Mouse (Mus musculus): ENCODE data around the gene Hdac4. TPM values are rescaled to one million over a fixed set of nuclear protein-coding genes. Genes with fewer than 3 reads are reported as not detected.

The Hdac4 gene
- polyA plus RNA-seq, 1 experiment from 2014 or later = 21.9 TPM

DNA sequence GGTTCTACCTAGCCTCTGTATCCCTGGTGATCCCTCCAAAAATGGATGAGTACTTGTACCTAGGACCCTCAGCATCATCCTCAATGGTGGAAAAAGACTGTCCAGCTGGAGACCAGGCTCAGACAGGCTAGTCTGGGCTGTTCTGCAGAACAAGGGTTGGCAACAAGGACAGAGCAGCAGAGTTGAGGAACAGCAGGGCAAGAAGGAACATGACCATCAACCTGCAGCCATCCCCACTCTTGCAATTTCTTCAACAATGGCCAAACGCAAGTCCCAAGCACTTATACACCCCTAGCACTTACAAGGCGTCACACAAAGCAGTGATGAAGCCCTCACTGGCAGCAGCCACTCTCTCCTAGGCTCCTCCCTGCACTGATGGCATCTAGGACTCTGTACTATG lies 108.2 kb downstream of the Hdac4 start:
- no peak overlapping the region for H3K4me3 ChIP-seq (ENCODE audit: low read depth, low read length)
- no peaks in the 10 kb centered on the region for H3K4me1 ChIP-seq (ENCODE audit: control insufficient read depth, insufficient read depth, low read length)
- ATAC-seq (ENCODE audit: low FRiP score) = no peak
- H3K36me3 ChIP-seq (ENCODE audit: control insufficient read depth, insufficient read depth, low read length) = no peaks in the 10 kb centered on the region
- no peaks in the 10 kb centered on the region for H3K27me3 ChIP-seq (ENCODE audit: control insufficient read depth, insufficient read depth, low read length)
- WGBS = 89% methylated on average over 2 of the region's 2 CpGs
- no peak overlapping the region for H3K4me2 ChIP-seq
- no peak overlapping the region for H3K9ac ChIP-seq (ENCODE audit: low read length)
- no peak overlapping the region for H3K27ac ChIP-seq (ENCODE audit: low read depth, low read length)
- DNase-seq (ENCODE audit: low spot score, missing footprints) = no peak
- no peaks in the 10 kb centered on the region for H3K9me3 ChIP-seq (ENCODE audit: control insufficient read depth, low read length)

DNA sequence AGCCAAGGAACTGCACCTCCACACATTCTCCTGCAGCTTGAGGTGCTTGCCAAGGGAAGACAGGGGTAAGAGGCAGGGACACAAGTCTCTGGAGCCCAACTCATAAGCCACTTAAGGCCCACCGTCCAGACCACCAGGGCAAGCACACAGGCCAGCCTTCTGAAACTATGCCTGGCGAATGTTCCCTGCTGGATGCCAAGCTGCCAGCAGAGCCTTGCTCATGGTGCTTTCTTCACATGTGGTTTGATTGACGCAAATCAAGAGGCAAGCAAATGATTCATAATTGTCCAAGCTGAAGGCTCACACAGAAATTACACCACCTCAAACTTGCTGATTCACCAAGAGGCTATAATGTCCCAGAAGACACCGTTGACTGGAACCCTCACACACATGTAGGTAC lies 108.7 kb downstream of the Hdac4 start:
- Histone ChIP-seq H3K27ac (ENCODE audit: low read depth, low read length) (no peak overlapping the region), H3K9ac (ENCODE audit: low read length) (no peak overlapping the region), H3K4me3 (ENCODE audit: low read depth, low read length) (no peak overlapping the region), H3K36me3 (ENCODE audit: control insufficient read depth, insufficient read depth, low read length) (no peaks in the 10 kb centered on the region), H3K27me3 (ENCODE audit: control insufficient read depth, insufficient read depth, low read length) (no peaks in the 10 kb centered on the region), H3K9me3 (ENCODE audit: control insufficient read depth, low read length) (no peaks in the 10 kb centered on the region), H3K4me2 (no peak overlapping the region), H3K4me1 (ENCODE audit: control insufficient read depth, insufficient read depth, low read length) (no peaks in the 10 kb centered on the region)
- WGBS = 90% methylated on average over 4 of the region's 4 CpGs
- no peak for ATAC-seq (ENCODE audit: low FRiP score)
- DNase-seq (ENCODE audit: low spot score, missing footprints) = no peak

DNA sequence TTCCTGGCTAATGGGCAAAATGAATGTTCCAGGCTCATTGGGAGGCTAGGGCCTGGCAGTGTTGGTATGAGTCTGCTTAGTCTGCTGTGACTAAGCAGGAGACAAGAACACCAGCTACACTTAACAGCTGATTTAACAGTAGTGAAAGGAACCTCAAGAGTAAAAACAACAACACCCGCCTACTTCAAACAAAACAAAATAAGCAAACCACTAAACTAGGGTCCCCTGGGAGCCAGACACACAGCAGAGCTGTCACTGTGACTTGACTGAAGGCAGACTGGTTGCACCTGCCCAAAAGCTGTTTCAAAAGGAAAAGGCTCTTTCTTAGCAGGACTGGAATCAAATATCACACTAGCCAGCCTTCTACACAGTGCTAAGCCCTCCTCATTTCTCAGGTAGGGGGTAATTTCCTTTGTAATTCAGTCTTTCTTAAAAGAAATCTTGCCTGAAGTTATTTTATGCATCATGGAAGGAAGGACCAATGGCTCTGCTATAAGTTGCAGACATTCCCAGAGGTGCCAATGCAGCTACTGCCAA lies 109.2 kb downstream of the Hdac4 start:
- Histone ChIP-seq H3K9ac (ENCODE audit: low read length) (no peak overlapping the region), H3K4me1 (ENCODE audit: control insufficient read depth, insufficient read depth, low read length) (no peaks in the 10 kb centered on the region), H3K9me3 (ENCODE audit: control insufficient read depth, low read length) (no peaks in the 10 kb centered on the region), H3K27me3 (ENCODE audit: control insufficient read depth, insufficient read depth, low read length) (no peaks in the 10 kb centered on the region), H3K4me3 (ENCODE audit: low read depth, low read length) (no peak overlapping the region), H3K27ac (ENCODE audit: low read depth, low read length) (no peak overlapping the region), H3K36me3 (ENCODE audit: control insufficient read depth, insufficient read depth, low read length) (no peaks in the 10 kb centered on the region), H3K4me2 (no peak overlapping the region)
- ATAC-seq (ENCODE audit: low FRiP score) (no peak), DNase-seq (ENCODE audit: low spot score, missing footprints) (peak; percentile 19)
- 63% methylated on average over 1 of the region's 1 CpGs for WGBS

DNA sequence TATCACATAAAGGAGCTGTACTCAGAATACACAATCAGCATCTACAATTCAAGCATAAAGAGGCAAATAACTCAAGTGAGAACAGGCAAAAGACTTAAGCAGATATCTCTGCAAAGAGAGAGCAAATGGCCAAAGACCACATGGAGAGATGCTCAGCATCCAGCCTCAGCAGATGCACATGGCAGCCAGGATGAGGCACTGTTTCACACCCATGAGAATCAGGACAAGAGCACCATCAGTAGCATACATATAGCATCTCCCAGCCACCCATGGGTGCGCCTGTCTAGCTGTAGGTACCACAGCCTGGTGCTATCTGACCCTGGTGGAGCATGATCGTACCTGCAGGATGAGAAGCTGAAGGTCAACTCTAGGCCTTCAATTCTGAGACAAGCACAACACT lies 110.8 kb downstream of the Hdac4 start:
- Histone ChIP-seq H3K27ac (ENCODE audit: low read depth, low read length) (no peak overlapping the region), H3K4me2 (no peak overlapping the region), H3K9me3 (ENCODE audit: control insufficient read depth, low read length) (no peaks in the 10 kb centered on the region), H3K27me3 (ENCODE audit: control insufficient read depth, insufficient read depth, low read length) (no peaks in the 10 kb centered on the region), H3K36me3 (ENCODE audit: control insufficient read depth, insufficient read depth, low read length) (no peaks in the 10 kb centered on the region), H3K9ac (ENCODE audit: low read length) (no peak overlapping the region), H3K4me3 (ENCODE audit: low read depth, low read length) (no peak overlapping the region), H3K4me1 (ENCODE audit: control insufficient read depth, insufficient read depth, low read length) (no peaks in the 10 kb centered on the region)
- DNase-seq (ENCODE audit: low spot score, missing footprints) (no peak), ATAC-seq (ENCODE audit: low FRiP score) (no peak)
- WGBS = 94% methylated on average over 2 of the region's 2 CpGs

DNA sequence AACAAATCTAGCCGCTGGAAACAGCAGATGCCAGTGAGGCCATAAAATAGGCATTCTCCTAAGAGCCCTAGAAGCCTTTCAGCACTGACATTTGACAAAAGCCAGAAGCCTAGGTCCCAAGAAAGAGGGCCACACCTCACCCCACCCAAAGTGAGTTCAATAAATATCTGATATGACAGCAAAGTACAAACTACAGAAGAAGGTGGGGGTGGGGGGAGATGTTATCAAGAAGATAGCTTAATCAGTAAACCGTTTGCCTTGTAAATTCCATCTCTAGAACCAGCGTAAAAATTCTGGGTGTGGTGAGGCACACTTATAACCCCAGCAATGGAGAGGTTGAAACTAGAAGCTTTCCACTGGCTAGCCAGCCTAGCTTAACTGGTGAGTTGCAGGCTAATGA lies 111.5 kb downstream of the Hdac4 start:
- 82% methylated on average over 3 of the region's 3 CpGs for WGBS
- no peak overlapping the region for H3K4me3 ChIP-seq (ENCODE audit: low read depth, low read length)
- no peaks in the 10 kb centered on the region for H3K36me3 ChIP-seq (ENCODE audit: control insufficient read depth, insufficient read depth, low read length)
- H3K4me1 ChIP-seq (ENCODE audit: control insufficient read depth, insufficient read depth, low read length) = no peaks in the 10 kb centered on the region
- H3K9me3 ChIP-seq (ENCODE audit: control insufficient read depth, low read length) = no peaks in the 10 kb centered on the region
- no peaks in the 10 kb centered on the region for H3K27me3 ChIP-seq (ENCODE audit: control insufficient read depth, insufficient read depth, low read length)
- H3K27ac ChIP-seq (ENCODE audit: low read depth, low read length) = no peak overlapping the region
- no peak for DNase-seq (ENCODE audit: low spot score, missing footprints)
- H3K9ac ChIP-seq (ENCODE audit: low read length) = no peak overlapping the region
- ATAC-seq (ENCODE audit: low FRiP score) = no peak
- H3K4me2 ChIP-seq = no peak overlapping the region

DNA sequence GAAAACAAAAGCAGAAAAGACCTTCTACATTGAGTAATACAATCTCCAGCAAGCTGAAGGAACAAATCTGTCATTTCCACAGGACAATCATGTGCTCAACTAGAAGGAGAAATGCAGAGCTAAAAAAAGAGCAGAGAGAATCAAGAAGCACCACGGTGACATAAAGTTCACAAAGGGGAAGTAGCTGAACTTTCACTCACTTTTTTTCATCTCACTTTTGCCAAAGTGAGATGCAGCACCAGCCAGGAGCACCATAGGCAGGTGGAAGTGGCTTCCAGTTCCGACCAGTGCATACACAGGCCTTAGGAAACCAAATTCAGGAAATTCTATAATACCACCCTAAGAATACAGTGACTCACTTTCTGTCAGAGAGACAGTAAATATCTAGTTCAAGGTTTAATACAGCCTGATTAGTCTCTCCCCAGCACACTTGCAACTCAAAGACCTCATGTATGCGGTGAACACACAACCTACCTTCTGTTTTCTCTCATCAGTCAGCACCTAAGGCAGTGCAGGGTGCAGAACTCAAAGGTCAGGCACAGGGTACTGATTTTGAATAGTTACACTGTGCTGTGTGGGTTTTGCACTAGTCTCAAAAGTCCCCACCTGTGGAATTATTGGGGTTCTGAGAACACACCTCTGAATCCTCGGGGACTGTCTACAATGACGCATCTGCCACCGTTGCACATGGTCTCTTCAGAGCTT lies 112.5 kb downstream of the Hdac4 start:
- ATAC-seq (ENCODE audit: low FRiP score) (no peak), DNase-seq (ENCODE audit: low spot score, missing footprints) (no peak)
- no peaks in the 10 kb centered on the region for H3K4me1 ChIP-seq (ENCODE audit: control insufficient read depth, insufficient read depth, low read length)
- H3K4me3 ChIP-seq (ENCODE audit: low read depth, low read length) = no peak overlapping the region
- no peaks in the 10 kb centered on the region for H3K9me3 ChIP-seq (ENCODE audit: control insufficient read depth, low read length)
- WGBS = 88% methylated on average over 6 of the region's 6 CpGs
- no peak overlapping the region for H3K4me2 ChIP-seq
- no peaks in the 10 kb centered on the region for H3K36me3 ChIP-seq (ENCODE audit: control insufficient read depth, insufficient read depth, low read length)
- H3K9ac ChIP-seq (ENCODE audit: low read length) = no peak overlapping the region
- no peaks in the 10 kb centered on the region for H3K27me3 ChIP-seq (ENCODE audit: control insufficient read depth, insufficient read depth, low read length)
- no peak overlapping the region for H3K27ac ChIP-seq (ENCODE audit: low read depth, low read length)

DNA sequence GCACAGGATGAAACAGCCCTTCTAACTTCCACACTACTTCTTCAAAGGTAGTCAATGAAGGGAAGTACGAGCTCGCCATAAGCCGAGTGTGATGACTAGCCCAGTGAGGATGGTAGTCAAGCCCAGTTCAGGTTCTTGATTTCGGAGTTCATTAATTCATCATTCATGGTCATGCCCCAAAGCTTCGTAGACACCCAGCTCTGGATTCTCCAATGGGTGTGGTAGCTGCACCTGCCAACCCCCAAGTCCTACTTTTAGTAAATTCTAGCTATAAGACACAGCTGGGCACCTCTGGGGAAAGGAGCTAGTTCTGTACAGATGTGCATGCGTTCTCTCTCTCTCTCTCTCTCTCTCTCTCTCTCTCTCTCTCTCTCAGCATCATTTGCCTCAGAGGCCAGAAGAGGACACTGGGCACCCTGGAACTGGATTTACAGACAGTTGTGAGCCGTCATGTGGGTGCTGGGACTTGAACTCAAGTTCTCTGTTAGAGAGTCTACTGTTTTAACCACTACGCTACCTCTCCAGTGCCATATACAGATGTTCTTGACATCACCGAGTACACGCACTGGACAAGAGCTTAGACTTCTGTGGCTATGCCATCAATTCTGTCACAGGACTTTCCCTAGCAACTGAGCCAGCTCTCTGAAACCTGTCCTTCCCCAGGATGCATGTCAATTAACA lies 113.2 kb downstream of the Hdac4 start:
- ATAC-seq (ENCODE audit: low FRiP score) (no peak), DNase-seq (ENCODE audit: low spot score, missing footprints) (no peak)
- Histone ChIP-seq H3K27ac (ENCODE audit: low read depth, low read length) (no peak overlapping the region), H3K36me3 (ENCODE audit: control insufficient read depth, insufficient read depth, low read length) (no peaks in the 10 kb centered on the region), H3K4me3 (ENCODE audit: low read depth, low read length) (no peak overlapping the region), H3K9ac (ENCODE audit: low read length) (no peak overlapping the region), H3K27me3 (ENCODE audit: control insufficient read depth, insufficient read depth, low read length) (no peaks in the 10 kb centered on the region), H3K9me3 (ENCODE audit: control insufficient read depth, low read length) (no peaks in the 10 kb centered on the region), H3K4me1 (ENCODE audit: control insufficient read depth, insufficient read depth, low read length) (no peaks in the 10 kb centered on the region), H3K4me2 (no peak overlapping the region)
- 94% methylated on average over 10 of the region's 10 CpGs for WGBS

DNA sequence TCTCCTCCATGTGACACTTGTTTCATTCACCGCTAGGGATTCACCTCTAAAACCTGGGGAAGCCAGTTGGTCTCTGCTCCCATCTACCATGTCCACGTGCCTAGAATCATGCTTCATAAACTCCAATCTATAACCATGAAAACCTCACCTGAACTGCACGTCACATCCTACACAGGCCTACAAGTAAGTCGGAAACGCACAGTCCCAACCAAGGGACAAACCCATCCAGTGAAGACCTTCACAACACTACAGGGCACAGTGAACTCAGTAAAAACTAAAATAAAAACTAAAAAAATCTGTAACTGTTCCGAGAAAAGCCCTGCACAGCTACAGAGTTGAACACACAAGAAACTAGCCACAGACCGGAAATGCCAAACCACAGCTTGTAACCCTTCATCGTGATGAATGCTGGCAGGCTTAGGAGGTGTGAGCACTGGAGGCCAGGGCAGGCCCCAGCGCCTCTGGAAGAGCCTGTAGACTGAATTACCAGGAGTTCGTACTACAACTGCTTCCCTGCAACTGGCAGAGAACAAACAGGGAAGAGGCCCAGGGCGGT lies 115.4 kb downstream of the Hdac4 start:
- H3K9me3 ChIP-seq (ENCODE audit: control insufficient read depth, low read length) = no peaks in the 10 kb centered on the region
- no peaks in the 10 kb centered on the region for H3K4me1 ChIP-seq (ENCODE audit: control insufficient read depth, insufficient read depth, low read length)
- H3K36me3 ChIP-seq (ENCODE audit: control insufficient read depth, insufficient read depth, low read length) = no peaks in the 10 kb centered on the region
- H3K4me2 ChIP-seq = no peak overlapping the region
- H3K27ac ChIP-seq (ENCODE audit: low read depth, low read length) = no peak overlapping the region
- no peak overlapping the region for H3K9ac ChIP-seq (ENCODE audit: low read length)
- ATAC-seq (ENCODE audit: low FRiP score) (no peak), DNase-seq (ENCODE audit: low spot score, missing footprints) (no peak)
- H3K4me3 ChIP-seq (ENCODE audit: low read depth, low read length) = no peak overlapping the region
- no peaks in the 10 kb centered on the region for H3K27me3 ChIP-seq (ENCODE audit: control insufficient read depth, insufficient read depth, low read length)
- 90% methylated on average over 11 of the region's 11 CpGs for WGBS

DNA sequence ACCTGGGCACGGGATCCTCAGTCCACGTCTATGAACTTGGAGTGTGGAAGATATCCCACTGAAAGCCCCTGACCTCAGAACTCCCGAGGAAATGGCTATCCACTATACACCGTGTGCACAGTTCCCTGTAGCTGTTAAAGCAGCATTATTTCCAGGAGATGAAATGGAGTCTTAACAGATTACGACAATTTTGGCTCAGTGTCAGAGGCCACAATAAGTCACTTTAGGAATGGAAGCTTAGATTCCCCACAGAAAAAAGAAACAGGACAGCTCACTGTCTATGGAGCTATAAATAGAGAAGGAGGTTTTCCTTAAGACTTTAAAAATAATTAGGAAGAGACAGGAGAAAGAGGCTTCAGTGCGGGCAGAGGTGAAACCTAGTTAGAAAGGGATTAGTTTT lies 120.2 kb downstream of the Hdac4 start:
- H3K9me3 ChIP-seq (ENCODE audit: control insufficient read depth, low read length) = no peaks in the 10 kb centered on the region
- ATAC-seq (ENCODE audit: low FRiP score) (no peak), DNase-seq (ENCODE audit: low spot score, missing footprints) (no peak)
- no peak overlapping the region for H3K9ac ChIP-seq (ENCODE audit: low read length)
- H3K4me2 ChIP-seq = no peak overlapping the region
- WGBS = 69% methylated on average over 6 of the region's 6 CpGs
- H3K36me3 ChIP-seq (ENCODE audit: control insufficient read depth, insufficient read depth, low read length) = no peaks in the 10 kb centered on the region
- peaks cover 2% of the 10 kb centered on the region; the same call in 1 of the 2 replicates for H3K4me1 ChIP-seq (ENCODE audit: control insufficient read depth, insufficient read depth, low read length)
- H3K4me3 ChIP-seq (ENCODE audit: low read depth, low read length) = no peak overlapping the region
- H3K27ac ChIP-seq (ENCODE audit: low read depth, low read length) = no peak overlapping the region
- H3K27me3 ChIP-seq (ENCODE audit: control insufficient read depth, insufficient read depth, low read length) = no peaks in the 10 kb centered on the region
